Comparison of ENCODE assay signal across 8 mouse cellular contexts in the genomic region with DNA sequence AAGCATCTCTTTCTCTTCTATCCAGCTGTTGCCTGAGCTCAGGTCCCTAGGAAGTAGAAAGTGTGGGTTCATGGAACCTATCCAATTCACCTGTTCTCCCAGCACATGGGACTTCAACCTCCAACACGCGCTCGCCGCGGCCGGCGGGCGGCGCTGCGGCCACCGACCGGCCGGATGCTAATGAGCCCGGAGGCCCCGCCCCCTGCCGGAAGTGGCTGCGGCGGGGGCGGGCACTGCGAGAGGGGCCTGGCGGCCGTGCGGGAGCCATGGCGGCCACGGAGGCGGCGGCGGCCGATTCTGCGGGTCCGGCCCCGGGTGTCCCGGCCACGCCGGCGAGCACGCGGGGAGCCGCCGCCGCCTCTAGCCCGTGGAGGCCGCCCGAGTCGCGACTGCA. TPM values are rescaled to one million over a fixed set of nuclear protein-coding genes. Genes with fewer than 3 reads are reported as not detected.
DNase-seq lines count a peak whose midpoint lies in the region; ATAC-seq lines count a peak whose summit lies in the region.

A gene (plus strand): TSS at position 233 of the 394 bp plus-strand sequence.

- peak within 1 kb of the TSS; percentile 76 for H3K4me2 ChIP-seq in hindbrain, embryonic 15.5 days

- peak within 1 kb of the TSS; percentile 87 for H3K9ac ChIP-seq in hindbrain, embryonic 15.5 days

- 0% methylated on average over 40 of the region's 46 CpGs for WGBS in hindbrain, embryonic 15.5 days
- under 1% methylated on average over 46 of the region's 46 CpGs for WGBS in macrophage (ENCODE audit: missing documents)

- H3K27ac ChIP-seq in hindbrain, embryonic 15.5 days (replicated peaks): peak within 1 kb of the TSS; percentile 78
- H3K27ac ChIP-seq in macrophage: peak within 1 kb of the TSS; percentile 10; the same call in 1 of the 2 replicates

- H3K4me3 ChIP-seq in hindbrain, embryonic 15.5 days: peak within 1 kb of the TSS; percentile 73
- peak within 1 kb of the TSS; percentile 61 for H3K4me3 ChIP-seq in macrophage (ENCODE audit: inconsistent target)

- H3K36me3 ChIP-seq in hindbrain, embryonic 15.5 days: no peaks in the 10 kb centered on the region
- H3K36me3 ChIP-seq in macrophage (ENCODE audit: inconsistent target): no peaks in the 10 kb centered on the region

- no peaks in the 10 kb centered on the region for H3K9me3 ChIP-seq in hindbrain, embryonic 15.5 days

- peaks cover 45% of the 10 kb centered on the region for H3K79me2 ChIP-seq in macrophage (ENCODE audit: inconsistent target)

- H3K27me3 ChIP-seq in hindbrain, embryonic 15.5 days: no peaks in the 10 kb centered on the region

- DNase-seq in cerebellum, postnatal 4 days (ENCODE audit: low spot score in 2 of 2): peak; percentile 78 to 91
- peak; percentile 74 for DNase-seq in gastrocnemius, adult 18-20 months (ENCODE audit: low spot score)
- DNase-seq in left cerebral cortex, adult 18-20 months (ENCODE audit: low spot score in 2 of 2): peak; percentile 81 to 89
- peak; percentile 87 for DNase-seq in right cerebral cortex, adult 18-20 months
- DNase-seq in urinary bladder, adult 2 months (ENCODE audit: low spot score): peak; percentile 78

- peaks cover 31% of the 10 kb centered on the region for H3K4me1 ChIP-seq in hindbrain, embryonic 15.5 days (replicated peaks)

- ATAC-seq in activated CD4-positive, CD25-positive, alpha-beta regulatory T cell, adult 4 months: peak; percentile 55
- peak; percentile 87 for ATAC-seq in hindbrain, embryonic 15.5 days (ENCODE audit: low FRiP score, low read depth)

RNA-seq across cellular contexts. Expression of the gene that starts here (rescaled TPM):
- polyA plus RNA-seq in activated CD4-positive, CD25-positive, alpha-beta regulatory T cell, adult 4 months (2017; shearing (Covaris generic)): 1 to 10 TPM; 7.0 to 9.0 TPM
- 10 to 100 TPM; 24.6 to 29.6 TPM for total RNA-seq in gastrocnemius, adult 18-20 months (2021)
- polyA plus RNA-seq in hindbrain, embryonic 15.5 days (2015; fragmentation: Nextera tagmentation; extraction: Ambion mirVana): 19.3 and 22.7 TPM in 2 replicates
- 10 to 100 TPM; 76.7 to 77.7 TPM for total RNA-seq in left cerebral cortex, adult 18-20 months (2021)
- 1 to 10 TPM in 21 of 26 experiments, under 1 TPM in 5; 0.24 to 9.6 (median 2.9) TPM for total RNA-seq in macrophage (2018; cell fraction: chromatin; rRNA removed)
- 10 to 100 TPM in 24 of 26 experiments, 1 to 10 TPM in 2; 7.8 to 23.1 (median 19.0) TPM for total RNA-seq in macrophage (2018; cell fraction: cytosol; rRNA removed)
- 10 to 100 TPM in 15 of 26 experiments, 1 to 10 TPM in 11; 2.7 to 22.7 (median 11.0) TPM for total RNA-seq in macrophage (2018; cell fraction: nucleus; rRNA removed)
- polyA plus RNA-seq in macrophage (2018): 13.1 to 14.3 TPM (median 13.5 TPM) in 3 replicates
- 11.2 and 13.4 TPM in 2 replicates for polyA plus RNA-seq in urinary bladder, adult 2 months (2012; rRNA removed)

Comparison
In these comparisons a context has a peak if more than half of its experiments do, and no peak if none do; other contexts are left out.
1. Peak in every context shown above with its lines: DNase-seq, ATAC-seq, H3K4me3 ChIP-seq and H3K27ac ChIP-seq.